Mouse (Mus musculus): ENCODE measurements around the gene C2cd5. TPM values are rescaled to one million over a fixed set of nuclear protein-coding genes. Genes with fewer than 3 reads are reported as not detected.
"Not testable (repeated sequence)": the region's sequence is repeated elsewhere in the genome, so short reads cannot be mapped to it uniquely, and the experiment has no call there.

C2cd5 gene
- total RNA-seq, 2 experiments from 2014 or later: 14.7 to 16.2 TPM

DNA sequence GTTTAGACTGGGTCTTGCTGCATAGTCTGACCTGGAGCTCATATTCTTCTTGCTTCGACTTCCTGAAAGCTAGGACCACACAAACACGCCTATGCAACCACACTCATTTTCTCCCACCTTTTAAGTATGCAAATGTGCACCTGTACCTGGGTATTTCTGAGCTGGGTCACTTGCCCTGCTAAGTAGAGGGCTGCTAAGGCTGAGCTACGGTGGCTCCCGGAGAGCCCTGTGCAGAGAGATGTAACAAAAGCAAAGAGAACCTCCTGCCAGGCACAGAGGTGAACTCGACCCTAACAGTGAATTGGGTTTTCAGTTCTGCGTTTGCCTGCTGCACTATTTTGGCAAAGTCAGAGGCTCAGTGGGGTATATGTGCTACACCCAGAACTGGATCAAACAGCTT lies 112.3 kb downstream of the C2cd5 start:
- DNase-seq (ENCODE audit: low spot score in 2 of 2): no peak

DNA sequence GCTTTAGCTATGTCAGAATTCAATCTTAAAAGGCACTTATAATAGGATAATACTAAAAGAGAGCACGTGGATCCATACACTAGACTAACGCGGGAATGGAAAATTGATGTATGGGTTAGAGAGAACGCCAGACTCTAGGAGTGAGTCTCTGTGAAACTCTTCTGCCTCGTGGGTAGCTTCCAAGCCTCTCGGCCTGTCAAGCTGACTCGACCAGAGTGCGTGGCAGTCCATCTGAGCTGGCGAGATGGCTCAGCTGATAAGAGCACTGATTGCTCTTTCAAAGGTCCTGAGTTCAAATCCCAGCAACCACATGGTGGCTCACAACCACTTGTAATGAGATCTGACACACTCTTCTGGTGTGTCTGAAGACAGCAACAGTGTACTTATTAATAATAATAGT lies 113.2 kb downstream of the C2cd5 start:
- not testable (repeated sequence) for DNase-seq (ENCODE audit: low spot score in 2 of 2)

DNA sequence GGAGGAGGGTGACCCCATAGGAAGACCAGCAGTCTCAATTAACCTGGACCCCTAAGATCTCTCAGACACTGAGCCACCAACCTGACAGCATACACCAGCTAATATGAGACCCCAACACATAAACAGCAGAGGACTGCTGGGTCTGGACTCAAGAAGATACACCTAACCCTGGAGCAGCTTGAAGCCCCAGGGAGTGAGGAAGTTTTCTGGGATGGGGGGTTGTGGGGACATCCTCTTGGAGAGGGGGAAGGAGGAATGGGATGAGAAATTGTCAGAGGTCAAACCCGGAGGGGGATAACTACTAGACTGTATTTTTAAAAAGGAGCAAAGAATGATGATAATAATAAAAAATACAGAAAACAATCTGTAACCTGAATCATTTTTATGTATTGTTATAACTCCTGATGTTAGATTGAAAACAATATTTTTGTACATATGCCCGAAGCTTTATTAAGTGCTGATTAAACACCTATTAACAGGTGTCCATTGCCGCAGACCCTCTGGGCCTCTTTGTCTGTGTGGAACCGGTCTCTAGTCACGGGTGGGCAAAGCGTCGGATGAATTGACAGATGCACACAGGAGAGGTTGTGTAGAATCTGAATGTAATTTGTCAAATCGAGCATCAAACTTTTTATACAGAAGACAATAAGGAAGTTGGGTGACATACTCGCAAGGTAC lies 114.2 kb downstream of the C2cd5 start:
- not testable (repeated sequence) for DNase-seq (ENCODE audit: low spot score in 2 of 2)

DNA sequence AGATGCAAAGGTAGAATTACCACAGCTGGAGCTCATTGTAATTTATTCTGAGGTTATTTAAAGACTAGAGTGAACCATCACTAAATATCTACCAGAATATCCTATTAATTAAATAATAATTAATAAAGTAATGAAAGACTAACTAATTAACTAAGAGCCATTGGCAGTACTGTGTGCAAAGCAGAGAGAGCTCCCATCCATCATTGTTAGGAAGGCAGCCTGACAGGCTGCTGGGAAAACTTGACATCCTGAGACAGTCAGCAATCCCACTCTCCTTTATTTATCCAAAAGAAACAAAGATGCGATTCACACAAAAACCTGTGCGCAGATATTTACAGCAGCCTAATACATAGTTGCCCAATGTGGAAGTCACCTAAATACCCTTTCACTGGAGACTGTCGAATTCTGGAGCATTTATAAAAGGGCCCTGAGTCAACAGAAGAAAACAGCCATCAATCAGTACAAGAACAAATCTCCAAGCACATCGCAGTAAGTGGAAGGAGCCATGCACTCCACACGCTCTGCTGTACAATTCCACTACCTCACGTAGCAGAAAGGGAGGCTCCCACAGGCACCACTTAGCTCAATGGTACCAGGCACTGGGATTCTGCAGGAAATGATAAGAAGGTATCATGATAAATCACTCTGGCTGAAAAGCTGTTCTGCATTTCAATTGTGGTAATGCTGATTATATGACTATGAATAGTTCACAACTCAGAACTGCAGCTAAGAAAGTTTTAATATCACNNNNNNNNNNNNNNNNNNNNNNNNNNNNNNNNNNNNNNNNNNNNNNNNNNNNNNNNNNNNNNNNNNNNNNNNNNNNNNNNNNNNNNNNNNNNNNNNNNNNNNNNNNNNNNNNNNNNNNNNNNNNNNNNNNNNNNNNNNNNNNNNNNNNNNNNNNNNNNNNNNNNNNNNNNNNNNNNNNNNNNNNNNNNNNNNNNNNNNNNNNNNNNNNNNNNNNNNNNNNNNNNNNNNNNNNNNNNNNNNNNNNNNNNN lies 120.0 kb downstream of the C2cd5 start:
- DNase-seq (ENCODE audit: low spot score in 2 of 2): no peak

DNA sequence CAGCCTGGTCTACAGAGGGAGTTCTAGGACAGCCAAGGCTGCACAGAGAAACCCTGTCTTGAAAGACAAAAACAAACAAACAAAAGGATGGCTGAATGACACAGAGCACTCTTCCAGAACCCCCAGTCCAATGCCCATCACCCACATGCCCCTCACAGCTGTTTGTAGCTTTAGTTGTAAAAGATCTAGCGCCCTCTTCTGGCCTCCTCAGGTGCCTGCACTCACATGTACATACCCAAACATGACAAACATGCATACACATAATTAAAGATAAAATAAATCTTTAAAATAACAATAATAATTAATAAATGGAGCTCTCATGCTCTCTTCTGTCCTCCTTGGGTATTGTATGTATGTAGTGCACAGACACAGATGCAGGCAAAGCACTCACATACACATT lies 122.7 kb downstream of the C2cd5 start:
- DNase-seq (ENCODE audit: low spot score in 2 of 2): no peak

DNA sequence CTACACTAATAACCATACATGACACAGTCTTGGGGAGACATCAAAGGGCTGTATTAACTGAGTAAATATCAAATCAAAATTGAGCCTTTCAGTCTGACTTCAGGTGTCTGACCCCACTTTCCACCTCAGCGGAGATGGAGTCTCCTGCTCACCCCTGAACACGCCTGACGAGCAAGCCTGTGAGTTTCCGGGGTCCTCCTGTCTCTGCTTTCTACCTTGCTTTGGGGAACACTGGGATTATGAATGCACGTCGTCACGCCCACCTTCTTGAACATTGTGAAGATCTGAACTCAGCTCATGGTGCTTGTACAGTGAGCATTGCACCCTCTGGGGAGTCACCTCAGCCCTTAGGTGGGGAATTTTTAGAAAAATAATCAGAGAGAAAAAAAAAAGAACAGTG lies 126.7 kb downstream of the C2cd5 start:
- no peak for DNase-seq (ENCODE audit: low spot score in 2 of 2)

DNA sequence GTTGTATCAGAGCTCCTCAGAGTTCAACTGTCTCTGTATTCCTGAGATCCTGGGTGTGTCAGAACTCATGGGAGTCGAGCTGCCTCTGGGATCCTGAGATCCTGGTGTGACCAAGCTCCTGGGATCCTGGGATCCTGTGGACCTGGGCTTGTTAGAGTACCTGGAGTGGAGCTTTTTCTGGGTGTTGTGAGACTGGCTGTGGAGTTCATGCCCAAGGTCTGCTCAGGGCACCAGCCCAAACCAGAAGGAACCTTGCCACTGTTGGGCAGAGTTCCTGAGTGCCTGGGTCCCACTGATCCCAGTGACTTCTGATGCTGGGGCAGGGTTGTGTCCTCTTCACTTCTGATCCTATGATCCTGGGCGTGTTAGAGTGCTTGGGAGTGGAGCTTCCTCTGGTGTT lies 127.7 kb downstream of the C2cd5 start:
- DNase-seq (ENCODE audit: low spot score in 2 of 2): no peak

DNA sequence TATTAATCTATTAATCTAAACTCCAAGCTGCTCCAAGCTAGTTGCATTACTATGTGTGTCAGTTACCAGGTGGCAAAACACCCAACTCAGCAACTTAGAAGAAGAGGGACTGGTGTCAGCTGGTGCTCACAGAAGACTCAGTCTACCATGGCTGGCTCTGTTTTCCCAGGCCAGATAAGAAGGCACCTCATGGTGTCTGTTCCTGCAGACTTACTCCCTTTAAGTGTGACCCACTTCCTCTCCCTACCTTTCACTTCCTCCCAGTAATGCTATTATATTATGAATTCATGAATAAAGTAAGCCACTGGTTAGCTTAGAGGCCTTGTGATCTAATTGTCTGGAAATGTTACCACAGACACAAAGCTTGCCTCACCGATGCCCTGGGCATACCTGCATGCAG lies 132.5 kb downstream of the C2cd5 start:
- no peak for DNase-seq (ENCODE audit: low spot score in 2 of 2)

DNA sequence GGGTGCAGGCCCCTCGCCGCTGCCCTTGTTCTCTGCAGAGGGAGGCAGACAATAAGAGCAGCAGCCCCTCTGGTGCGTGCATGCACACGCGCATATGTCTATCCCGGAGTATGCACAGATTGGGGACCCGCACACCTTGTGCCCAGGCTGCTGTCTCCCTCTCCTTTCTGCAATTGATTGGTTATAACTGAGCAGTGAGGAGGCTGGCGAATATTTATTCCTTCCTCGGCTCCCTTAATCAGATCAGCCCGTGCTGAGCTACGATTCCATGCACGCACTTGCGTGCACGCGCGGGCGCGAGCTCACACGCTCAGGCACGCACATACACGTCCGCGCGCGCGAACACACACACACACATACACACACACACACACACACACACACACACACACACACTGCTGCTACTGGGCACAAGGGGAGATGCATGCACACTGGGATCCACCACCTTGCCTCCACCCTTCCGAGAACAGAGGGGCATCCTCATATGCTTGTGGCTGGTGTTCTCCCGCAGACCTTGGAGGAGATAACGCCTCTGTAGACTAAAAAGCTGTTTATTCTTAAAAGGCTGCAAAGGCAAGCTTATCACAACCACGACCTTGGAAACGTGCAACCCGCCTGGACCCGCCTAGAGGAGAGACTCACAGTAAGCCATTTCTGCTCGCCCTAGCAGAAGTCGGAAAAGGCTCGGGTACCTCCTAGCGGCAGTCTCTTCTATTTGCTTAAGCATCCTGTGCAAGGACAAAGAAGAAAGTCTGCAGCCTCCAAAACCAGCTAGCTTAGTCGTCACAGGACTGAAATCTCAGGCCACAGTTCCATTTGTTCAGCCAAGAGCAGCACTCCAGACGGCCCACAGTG lies 135.2 kb downstream of the C2cd5 start:
- no peak for DNase-seq (ENCODE audit: low spot score in 2 of 2)

DNA sequence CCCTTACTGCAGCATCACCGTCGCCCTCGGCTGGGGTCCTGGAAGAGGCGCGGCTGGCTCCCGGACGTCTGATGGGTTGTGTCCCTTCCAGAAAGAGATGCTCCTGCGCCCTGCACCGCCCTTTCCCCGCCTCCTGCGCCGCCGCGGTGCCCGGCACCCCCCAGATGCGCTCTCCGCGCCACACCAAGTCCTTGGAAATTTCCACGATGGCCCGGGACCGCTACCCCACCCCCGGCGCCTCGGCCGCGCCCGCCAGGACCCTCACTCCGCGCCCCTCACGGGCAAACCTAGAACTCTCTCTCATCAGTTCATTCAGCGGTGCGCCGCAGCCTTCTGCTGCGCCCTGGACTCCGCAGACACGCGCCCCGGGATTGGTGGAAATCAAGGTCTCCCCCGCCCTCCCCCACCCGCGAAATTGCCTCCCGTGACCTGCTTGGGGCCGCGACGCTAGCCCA lies 135.8 kb downstream of the C2cd5 start, which contains the start of gene St8sia1:
St8sia1 (minus strand) TSS at position 377 of the 455 bp plus-strand sequence.
- DNase-seq (ENCODE audit: low spot score in 2 of 2): no peak

DNA sequence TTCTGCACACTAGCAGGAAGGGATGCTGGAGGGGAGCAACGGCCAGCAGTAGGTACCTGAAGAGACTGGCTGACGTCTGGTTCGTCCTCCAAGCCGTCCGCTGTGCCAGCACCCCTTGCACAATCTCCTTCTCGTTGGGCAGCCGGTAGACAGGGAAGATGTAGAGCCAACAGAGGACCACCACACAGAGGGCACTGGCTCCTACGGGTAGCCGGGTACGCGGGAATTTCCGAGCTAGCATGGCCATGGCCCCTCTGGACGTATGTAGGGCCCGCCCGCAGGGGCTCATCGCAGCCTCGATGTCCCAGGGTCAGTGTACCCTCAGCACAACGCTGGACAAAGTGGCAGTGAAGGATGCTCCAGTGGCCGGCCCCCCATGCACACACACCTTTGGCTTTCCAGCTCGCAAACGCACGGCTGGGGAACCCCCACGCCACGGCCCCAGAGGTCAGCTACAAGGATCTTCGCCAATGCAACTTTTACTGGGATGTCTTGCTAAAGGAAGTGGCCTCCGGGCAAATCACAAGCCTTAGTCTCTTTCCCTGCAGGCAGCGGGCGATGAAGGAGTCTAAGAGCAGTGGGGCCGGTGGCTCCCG lies 136.4 kb downstream of the C2cd5 start:
- DNase-seq (ENCODE audit: low spot score in 2 of 2): no peak

DNA sequence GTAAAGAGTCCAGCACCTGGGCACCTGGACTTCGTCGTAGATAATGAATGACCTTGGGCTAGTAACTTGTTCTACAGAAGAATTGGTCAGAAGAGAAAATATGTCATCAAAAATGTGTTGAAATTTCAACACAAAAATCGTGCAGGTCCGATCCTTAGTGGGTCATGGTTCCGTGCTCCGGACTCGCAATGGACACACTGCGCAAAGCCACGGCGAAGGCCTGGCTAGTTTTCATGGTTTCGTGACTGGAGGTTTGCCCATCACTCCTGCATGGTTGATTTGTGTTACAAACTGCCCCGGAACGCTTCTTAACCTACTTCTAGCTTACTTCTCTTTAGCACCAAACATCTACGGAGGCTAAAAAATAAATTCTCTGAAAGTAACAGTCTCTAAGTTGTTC lies 137.1 kb downstream of the C2cd5 start:
- no peak for DNase-seq (ENCODE audit: low spot score in 2 of 2)

DNA sequence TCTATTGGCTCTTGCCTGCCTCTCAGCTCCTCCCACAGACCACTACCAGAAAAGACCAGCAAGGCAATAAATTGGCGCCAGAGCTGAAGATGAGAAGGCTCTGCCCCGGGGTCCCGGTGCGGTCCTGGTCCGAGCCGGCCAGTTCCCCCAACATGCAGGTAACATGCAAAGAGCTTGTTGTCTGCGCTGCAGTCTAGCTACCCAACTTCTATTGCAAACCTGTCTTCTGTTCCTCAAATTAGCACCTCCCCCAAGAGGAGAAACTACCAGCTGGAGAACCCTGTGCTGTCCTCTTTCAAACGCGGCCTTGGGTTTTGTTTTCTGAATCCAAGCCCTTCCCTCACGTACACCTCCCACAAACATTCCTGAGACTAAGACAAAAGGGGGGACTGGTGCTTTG lies 137.5 kb downstream of the C2cd5 start:
- no peak for DNase-seq (ENCODE audit: low spot score in 2 of 2)

DNA sequence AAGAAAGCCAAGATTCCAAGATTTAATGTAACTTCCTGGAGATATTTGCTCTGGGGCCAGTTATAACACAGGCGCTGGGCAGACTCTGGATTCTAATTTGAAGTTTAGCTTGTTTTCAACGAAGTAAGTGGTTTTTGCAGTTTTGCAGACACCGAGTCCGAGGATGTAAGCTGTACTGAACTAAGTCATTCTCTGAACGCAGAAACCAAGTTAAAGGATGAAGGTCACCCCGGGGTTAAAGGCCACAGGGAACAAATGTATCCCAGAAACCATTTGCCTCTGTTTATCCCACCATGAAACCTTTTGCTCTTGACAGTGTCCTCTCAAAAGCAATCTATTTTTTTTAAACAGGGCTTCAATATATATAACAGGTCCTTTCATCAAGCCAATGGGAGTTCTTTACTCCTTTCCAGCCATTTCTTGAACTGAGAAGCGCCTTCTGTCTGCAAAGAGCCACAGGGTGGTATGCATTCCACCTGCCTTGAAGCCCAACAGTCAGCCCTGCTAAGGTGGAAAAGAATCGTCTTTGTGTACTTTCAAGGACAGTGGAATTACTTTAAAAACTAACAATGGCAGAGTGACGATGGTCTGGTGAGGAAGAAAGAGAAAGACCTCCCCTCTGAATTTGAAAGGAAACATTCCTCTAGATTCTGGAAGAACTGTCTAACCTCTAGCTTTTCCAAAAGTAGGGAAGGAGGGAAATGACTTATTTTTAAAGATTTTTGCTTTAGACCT lies 138.1 kb downstream of the C2cd5 start:
- no peak for DNase-seq (ENCODE audit: low spot score in 2 of 2)

Other genes starting within 250 kb of the C2cd5 start
- gene St8sia1, start 135.7 kb downstream of the C2cd5 start, total RNA-seq (2021): 1 to 10 TPM in 1 of 2 experiments, under 1 TPM in 1; 0.83 to 1.2 TPM
- gene Etnk1, start 67.1 kb upstream of the C2cd5 start, total RNA-seq (2021): 100 to 1,000 TPM in 1 of 2 experiments, 10 to 100 TPM in 1; 94.7 to 137 TPM